Mouse (Mus musculus): ENCODE results near the gene Ogfod2. TPM values are rescaled to one million over a fixed set of nuclear protein-coding genes. Genes with fewer than 3 reads are reported as not detected.

Gene Ogfod2
- polyA plus RNA-seq (2015; fragmentation: Nextera tagmentation; extraction: Ambion mirVana): 30.6 and 32.4 TPM in 2 replicates

DNA sequence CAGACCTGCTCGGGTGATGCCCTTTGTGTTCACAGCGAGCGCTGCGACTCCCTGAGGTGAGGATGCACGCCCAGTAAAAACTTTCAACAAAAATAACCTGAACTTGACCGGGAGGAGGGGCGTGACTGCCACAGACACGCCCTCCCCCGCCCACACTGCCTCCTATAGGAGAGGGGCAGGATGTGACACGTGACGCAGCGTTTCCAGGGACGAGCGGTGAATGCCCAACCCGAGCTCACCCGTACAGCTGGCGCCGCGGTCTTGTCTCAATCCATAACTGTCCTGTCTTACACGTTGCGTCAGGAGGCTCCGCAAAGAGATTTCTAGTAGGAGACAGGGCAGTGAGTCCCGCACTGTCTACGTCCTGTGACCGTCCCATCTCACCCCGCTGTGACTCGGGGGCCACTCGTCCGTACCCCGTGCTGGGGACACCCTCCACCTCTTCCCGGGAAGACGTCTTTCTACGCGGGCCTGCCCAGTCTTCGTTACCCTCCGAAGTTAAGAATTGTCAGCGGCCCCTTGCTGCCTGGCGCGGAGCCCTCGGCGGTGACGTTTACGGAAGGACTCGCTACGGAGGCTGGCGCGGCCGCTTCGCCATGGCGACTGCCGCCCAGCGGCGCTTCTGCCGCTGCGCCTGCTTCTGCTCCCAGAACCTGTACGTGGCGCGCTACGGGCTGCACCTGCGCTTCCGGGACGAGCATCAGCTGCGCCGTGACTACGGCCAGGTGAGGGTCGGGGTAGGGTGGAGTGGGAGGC, at the start of gene Ogfod2:
Ogfod2 (plus strand) TSS at position 556 of the 756 bp plus-strand sequence.
- H3K27me3 ChIP-seq (ENCODE audit: insufficient read depth, low read length): no peaks in the 10 kb centered on the region
- peak within 1 kb of the TSS; percentile 92 for H3K4me3 ChIP-seq (ENCODE audit: low read length)
- H3K36me3 ChIP-seq (ENCODE audit: insufficient read depth, low read length): peaks cover 4% of the 10 kb centered on the region; the same call in 1 of the 2 replicates
- WGBS: under 1% methylated on average over 66 of the region's 66 CpGs
- peak within 1 kb of the TSS; percentile 80 for H3K9ac ChIP-seq (replicated peaks; ENCODE audit: low read length)
- peaks cover 25% of the 10 kb centered on the region for H3K4me1 ChIP-seq (ENCODE audit: insufficient read depth, low read length)
- 0 out of 2 replicates have a peak, but pooled peaks cover 3% of the 10 kb centered on the region for H3K9me3 ChIP-seq (ENCODE audit: low read length)
- H3K27ac ChIP-seq (ENCODE audit: low read length): peak within 1 kb of the TSS; percentile 91
- peak within 1 kb of the TSS; percentile 95 for H3K4me2 ChIP-seq (replicated peaks; ENCODE audit: low read depth, low read length)
- ATAC-seq (ENCODE audit: low FRiP score, low TSS enrichment): peak; percentile 96

GRCm38 (mm10) chr5:124069657-124070056, 42.4 kb upstream of the Ogfod2 start:
- Histone ChIP-seq H3K27ac (ENCODE audit: low read length) (no peak overlapping the region), H3K4me2 (replicated peaks; ENCODE audit: low read depth, low read length) (no peak overlapping the region), H3K4me3 (ENCODE audit: low read length) (no peak overlapping the region), H3K4me1 (ENCODE audit: insufficient read depth, low read length) (peaks cover 21% of the 10 kb centered on the region), H3K27me3 (ENCODE audit: insufficient read depth, low read length) (no peaks in the 10 kb centered on the region), H3K9me3 (ENCODE audit: low read length) (no peaks in the 10 kb centered on the region), H3K36me3 (ENCODE audit: insufficient read depth, low read length) (no peaks in the 10 kb centered on the region), H3K9ac (replicated peaks; ENCODE audit: low read length) (no peak overlapping the region)
- no peak for ATAC-seq (ENCODE audit: low FRiP score, low TSS enrichment)
- 76% methylated on average over 3 of the region's 3 CpGs for WGBS

GRCm38 (mm10) chr5:124073682-124074081, 38.4 kb upstream of the Ogfod2 start:
- WGBS: 21% methylated on average over 9 of the region's 9 CpGs
- no peaks in the 10 kb centered on the region for H3K27me3 ChIP-seq (ENCODE audit: insufficient read depth, low read length)
- H3K4me1 ChIP-seq (ENCODE audit: insufficient read depth, low read length): peaks cover 41% of the 10 kb centered on the region
- H3K4me3 ChIP-seq (ENCODE audit: low read length): no peak overlapping the region
- ATAC-seq (ENCODE audit: low FRiP score, low TSS enrichment): peak; percentile 70; the same call in 1 of the 2 replicates
- H3K36me3 ChIP-seq (ENCODE audit: insufficient read depth, low read length): no peaks in the 10 kb centered on the region
- no peak overlapping the region; the same call in 1 of the 2 replicates for H3K9ac ChIP-seq (replicated peaks; ENCODE audit: low read length)
- H3K4me2 ChIP-seq (replicated peaks; ENCODE audit: low read depth, low read length): no peak overlapping the region
- 0 out of 2 replicates have a peak overlapping the region, but pooled peaks have one; percentile 43 for H3K27ac ChIP-seq (ENCODE audit: low read length)
- H3K9me3 ChIP-seq (ENCODE audit: low read length): no peaks in the 10 kb centered on the region

DNA sequence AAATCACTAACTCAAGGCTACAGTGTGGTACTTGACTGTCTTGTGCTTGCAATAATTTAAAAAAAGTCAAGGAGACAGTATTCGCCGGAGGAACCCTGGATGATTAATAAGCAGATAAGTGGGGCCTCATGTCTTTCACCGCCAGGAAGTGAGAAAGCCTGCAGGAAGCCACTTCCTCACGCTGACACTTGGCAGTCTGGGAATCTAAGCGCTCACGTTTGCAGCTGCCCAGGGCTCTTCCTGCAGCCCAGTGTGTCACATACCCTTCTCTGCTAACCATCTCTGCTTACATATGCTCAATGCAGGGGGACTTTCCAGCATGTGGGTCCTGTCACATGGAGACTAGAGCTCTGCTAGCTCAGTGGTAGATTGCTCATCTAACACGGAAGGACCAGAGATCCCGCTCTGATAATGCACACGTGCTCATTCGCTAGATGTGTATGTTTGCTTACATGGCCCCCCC, 37.2 kb upstream of the Ogfod2 start:
- Histone ChIP-seq H3K4me3 (ENCODE audit: low read length) (no peak overlapping the region), H3K27ac (ENCODE audit: low read length) (peak overlapping the region; percentile 57), H3K9me3 (ENCODE audit: low read length) (no peaks in the 10 kb centered on the region), H3K4me2 (replicated peaks; ENCODE audit: low read depth, low read length) (no peak overlapping the region), H3K27me3 (ENCODE audit: insufficient read depth, low read length) (no peaks in the 10 kb centered on the region), H3K36me3 (ENCODE audit: insufficient read depth, low read length) (no peaks in the 10 kb centered on the region), H3K9ac (replicated peaks; ENCODE audit: low read length) (no peak overlapping the region), H3K4me1 (ENCODE audit: insufficient read depth, low read length) (peaks cover 41% of the 10 kb centered on the region)
- 43% methylated on average over 10 of the region's 10 CpGs for WGBS
- 0 out of 2 replicates have a peak, but pooled peaks have one; percentile 20 for ATAC-seq (ENCODE audit: low FRiP score, low TSS enrichment)

GRCm38 (mm10) chr5:124075716-124076115, 36.4 kb upstream of the Ogfod2 start:
- Histone ChIP-seq H3K27ac (ENCODE audit: low read length) (peak overlapping the region; percentile 57), H3K27me3 (ENCODE audit: insufficient read depth, low read length) (no peaks in the 10 kb centered on the region), H3K4me3 (ENCODE audit: low read length) (no peak overlapping the region), H3K4me2 (replicated peaks; ENCODE audit: low read depth, low read length) (no peak overlapping the region), H3K9me3 (ENCODE audit: low read length) (no peaks in the 10 kb centered on the region), H3K4me1 (ENCODE audit: insufficient read depth, low read length) (peaks cover 41% of the 10 kb centered on the region), H3K36me3 (ENCODE audit: insufficient read depth, low read length) (no peaks in the 10 kb centered on the region), H3K9ac (replicated peaks; ENCODE audit: low read length) (no peak overlapping the region)
- 63% methylated on average over 9 of the region's 9 CpGs for WGBS
- no peak for ATAC-seq (ENCODE audit: low FRiP score, low TSS enrichment)

DNA sequence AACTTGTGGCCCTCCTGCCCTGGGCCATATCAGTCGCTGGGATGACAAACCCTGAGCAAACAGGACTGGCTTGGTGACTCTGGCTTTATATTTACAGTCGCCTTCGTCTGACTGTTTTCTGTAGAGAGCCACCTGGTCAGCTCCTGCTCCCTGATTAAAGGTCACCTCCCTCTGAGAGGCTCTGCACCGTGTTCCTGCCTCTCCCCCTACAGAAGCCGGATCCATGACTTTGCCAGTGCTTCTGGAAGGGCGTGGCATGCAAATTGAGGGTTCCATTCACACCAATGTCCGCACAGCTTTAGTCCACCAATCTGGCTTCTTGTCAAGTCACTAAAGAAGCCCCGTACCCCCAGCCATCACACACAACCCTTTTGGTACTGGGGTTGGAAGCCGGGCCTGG, 35.5 kb upstream of the Ogfod2 start:
- H3K27me3 ChIP-seq (ENCODE audit: insufficient read depth, low read length): no peaks in the 10 kb centered on the region
- H3K27ac ChIP-seq (ENCODE audit: low read length): no peak overlapping the region
- no peaks in the 10 kb centered on the region for H3K9me3 ChIP-seq (ENCODE audit: low read length)
- WGBS: 41% methylated on average over 9 of the region's 9 CpGs
- no peak overlapping the region for H3K4me2 ChIP-seq (replicated peaks; ENCODE audit: low read depth, low read length)
- no peak for ATAC-seq (ENCODE audit: low FRiP score, low TSS enrichment)
- peaks cover 39% of the 10 kb centered on the region for H3K4me1 ChIP-seq (ENCODE audit: insufficient read depth, low read length)
- no peaks in the 10 kb centered on the region for H3K36me3 ChIP-seq (ENCODE audit: insufficient read depth, low read length)
- no peak overlapping the region for H3K9ac ChIP-seq (replicated peaks; ENCODE audit: low read length)
- H3K4me3 ChIP-seq (ENCODE audit: low read length): no peak overlapping the region

DNA sequence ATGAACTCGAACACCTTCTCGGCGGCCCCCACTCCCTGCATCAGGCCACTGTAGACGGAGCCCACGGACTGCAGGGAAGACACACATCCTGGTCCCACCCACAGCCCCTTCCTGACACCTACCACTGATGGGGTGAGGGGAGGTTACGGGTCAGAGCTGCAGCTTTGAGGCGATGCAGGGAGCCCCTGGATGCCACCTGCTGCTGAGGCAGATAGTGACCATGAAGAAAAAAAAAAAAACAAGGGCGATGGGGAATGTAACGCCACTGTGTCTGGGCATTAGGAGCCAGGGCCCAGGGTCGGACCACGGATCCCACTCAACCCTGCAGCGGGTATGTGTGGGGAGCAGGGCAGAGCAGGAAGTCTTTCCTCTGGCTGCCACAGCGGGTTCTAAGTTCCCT, 34.9 kb upstream of the Ogfod2 start:
- Histone ChIP-seq H3K27ac (ENCODE audit: low read length) (no peak overlapping the region), H3K4me2 (replicated peaks; ENCODE audit: low read depth, low read length) (no peak overlapping the region), H3K36me3 (ENCODE audit: insufficient read depth, low read length) (no peaks in the 10 kb centered on the region), H3K4me1 (ENCODE audit: insufficient read depth, low read length) (peaks cover 36% of the 10 kb centered on the region), H3K9ac (replicated peaks; ENCODE audit: low read length) (no peak overlapping the region), H3K27me3 (ENCODE audit: insufficient read depth, low read length) (no peaks in the 10 kb centered on the region), H3K9me3 (ENCODE audit: low read length) (no peaks in the 10 kb centered on the region), H3K4me3 (ENCODE audit: low read length) (no peak overlapping the region)
- WGBS: 65% methylated on average over 13 of the region's 13 CpGs
- ATAC-seq (ENCODE audit: low FRiP score, low TSS enrichment): no peak

DNA sequence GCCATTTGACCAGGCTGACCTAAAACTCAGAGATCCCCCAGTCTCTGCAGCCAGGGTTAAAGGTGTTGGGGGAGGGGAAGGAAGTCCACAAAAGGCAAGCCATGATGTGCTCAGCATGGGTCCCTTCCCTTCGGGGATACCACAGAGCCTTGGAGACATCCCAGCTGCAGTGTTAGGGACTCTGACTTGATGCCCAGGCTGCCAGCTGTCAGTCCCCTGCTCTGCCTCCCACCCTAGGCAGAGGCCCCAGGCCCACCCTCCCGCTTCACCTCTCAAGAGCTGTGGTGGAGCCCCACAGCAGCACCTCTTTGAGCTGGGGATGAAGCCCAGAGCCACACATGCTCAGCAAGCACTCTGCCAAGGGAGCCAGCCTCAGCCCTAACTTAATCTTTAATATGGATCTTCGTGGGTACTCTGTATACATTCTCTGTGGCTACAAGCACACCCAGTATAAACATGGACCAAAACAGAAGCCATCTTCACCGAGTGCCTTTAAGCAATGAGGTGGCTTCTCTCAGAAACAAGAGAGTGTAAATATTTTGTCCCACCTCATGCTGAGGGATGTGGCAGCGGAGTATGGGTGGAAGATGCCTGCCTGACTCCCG, 34.1 kb upstream of the Ogfod2 start:
- Histone ChIP-seq H3K27ac (ENCODE audit: low read length) (no peak overlapping the region), H3K27me3 (ENCODE audit: insufficient read depth, low read length) (no peaks in the 10 kb centered on the region), H3K9ac (replicated peaks; ENCODE audit: low read length) (no peak overlapping the region; the same call in 1 of the 2 replicates), H3K4me3 (ENCODE audit: low read length) (no peak overlapping the region), H3K36me3 (ENCODE audit: insufficient read depth, low read length) (no peaks in the 10 kb centered on the region), H3K4me1 (ENCODE audit: insufficient read depth, low read length) (peaks cover 36% of the 10 kb centered on the region), H3K9me3 (ENCODE audit: low read length) (no peaks in the 10 kb centered on the region), H3K4me2 (replicated peaks; ENCODE audit: low read depth, low read length) (no peak overlapping the region)
- ATAC-seq (ENCODE audit: low FRiP score, low TSS enrichment): no peak
- 63% methylated on average over 6 of the region's 6 CpGs for WGBS

DNA sequence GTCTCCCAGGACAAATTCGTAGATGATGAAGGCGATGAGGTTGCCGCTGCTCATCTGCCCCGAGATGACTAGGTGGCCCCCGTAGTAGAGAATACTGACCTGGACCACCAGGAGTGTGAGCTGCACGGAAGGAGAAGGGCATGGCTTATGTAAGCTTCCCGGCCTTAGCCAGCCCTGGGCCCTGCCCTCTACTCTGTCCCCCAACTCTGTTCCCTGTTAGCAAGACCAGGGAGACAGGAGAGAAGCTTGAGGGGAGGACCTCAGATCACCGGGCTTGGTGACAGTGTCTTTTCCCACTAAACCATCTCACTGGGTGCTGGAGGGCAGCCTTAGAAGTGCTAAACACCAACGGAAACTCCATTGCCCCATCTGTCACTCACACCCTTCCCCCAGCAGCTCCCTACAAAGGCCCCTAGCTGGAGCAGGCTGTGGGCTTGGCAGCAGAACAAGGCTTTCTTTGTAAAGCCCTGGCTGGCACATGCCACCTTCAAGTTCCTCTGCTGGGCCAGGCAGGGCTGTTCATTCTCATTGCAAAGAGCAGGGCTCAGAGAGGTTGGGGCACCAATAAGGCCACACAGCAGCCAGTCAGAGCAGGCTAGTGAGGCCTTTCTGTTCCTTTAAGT, 33.2 kb upstream of the Ogfod2 start:
- no peak overlapping the region for H3K27ac ChIP-seq (ENCODE audit: low read length)
- 64% methylated on average over 9 of the region's 9 CpGs for WGBS

More for the DNA sequence above, 33.2 kb upstream of the Ogfod2 start:
- Histone ChIP-seq H3K9me3 (ENCODE audit: low read length) (no peaks in the 10 kb centered on the region), H3K27me3 (ENCODE audit: insufficient read depth, low read length) (no peaks in the 10 kb centered on the region), H3K4me3 (ENCODE audit: low read length) (no peak overlapping the region), H3K4me1 (ENCODE audit: insufficient read depth, low read length) (peaks cover 26% of the 10 kb centered on the region), H3K4me2 (replicated peaks; ENCODE audit: low read depth, low read length) (no peak overlapping the region), H3K36me3 (ENCODE audit: insufficient read depth, low read length) (no peaks in the 10 kb centered on the region), H3K9ac (replicated peaks; ENCODE audit: low read length) (no peak overlapping the region)
- no peak for ATAC-seq (ENCODE audit: low FRiP score, low TSS enrichment)
